Mouse (Mus musculus) adrenal gland, adult 18-20 months (tissue): ENCODE measurements around the gene Rnd1. TPM values are rescaled to one million over a fixed set of nuclear protein-coding genes. Genes with fewer than 3 reads are reported as not detected.
A peak's percentile ranks its signal among the peaks of the same experiment; 100 is the strongest.

Experiments
- DNase-seq, 2 experiments: peaks; one replicate each; pipeline ENCODE4 v3.0.0; 2021 to 2022; ENCODE audit warnings: low spot score in 2 of 2
- long read RNA-seq, 2 experiments: library from polyadenylated mRNA; stranded (forward); transcript quantifications; one replicate each; pipeline ENCODE4 v2.0.0; 2021
- total RNA-seq, 2 experiments: library from RNA; stranded (reverse); gene quantifications; 1 replicate in 1 of 2; 2 replicates in 1 of 2; pipeline ENCODE4 v1.2.3; 2021

The Rnd1 gene
- 1 to 10 TPM; 2.0 to 7.6 TPM for total RNA-seq
- long read RNA-seq, experiment 1, transcript Rnd1-201 (5 exons, 2,203 nt): major isoform, 8 of 8 reads
- long read RNA-seq, experiment 1, partial matches to known transcripts: 0 of 8 reads
- long read RNA-seq, experiment 1, other reads (novel, unspliced or antisense): 0 of 8 reads
- long read RNA-seq, experiment 2, partial matches to known transcripts: 0 of 4 reads
- long read RNA-seq, experiment 2, other reads (novel, unspliced or antisense): 0 of 4 reads

- peak; percentile 78 to 82 for DNase-seq
These were observed at the start of gene Rnd1 for GRCm38 (mm10) chr15:98676940-98677728. TSS of gene Rnd1 (minus strand) at chr15:98677461.

GRCm38 (mm10) chr15:98726746-98727145 is 49.5 kb upstream of the Rnd1 start:
- DNase-seq: no peak

GRCm38 (mm10) chr15:98726079-98726478 is 48.8 kb upstream of the Rnd1 start:
- no peak for DNase-seq

- no peak for DNase-seq
These were observed 47.2 kb upstream of the Rnd1 start for GRCm38 (mm10) chr15:98724441-98724840.

GRCm38 (mm10) chr15:98722854-98723253 is 45.6 kb upstream of the Rnd1 start:
- DNase-seq: no peak

- DNase-seq: no peak
These were observed 44.9 kb upstream of the Rnd1 start for GRCm38 (mm10) chr15:98722191-98722590.

DNA sequence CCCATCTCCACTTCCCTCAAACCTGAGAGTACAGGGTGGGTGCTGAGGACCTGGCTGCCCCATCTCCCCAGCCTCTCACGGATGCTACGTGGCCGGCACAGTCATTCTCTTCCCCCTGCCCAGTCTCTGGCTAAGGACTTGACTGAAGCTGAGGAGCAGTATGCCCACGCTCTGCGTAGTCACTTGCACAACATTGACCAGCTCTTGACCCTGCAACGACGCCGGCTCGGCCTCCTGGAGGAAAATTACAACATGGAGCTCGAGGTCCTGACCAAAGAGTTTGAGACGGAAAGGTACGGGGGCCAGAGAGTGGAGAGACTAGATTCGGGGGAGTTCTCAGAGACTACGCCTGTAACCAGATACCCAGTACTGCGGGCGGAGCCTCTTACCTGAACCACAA is 40.0 kb upstream of the Rnd1 start:
- DNase-seq: no peak

GRCm38 (mm10) chr15:98714230-98714652 is 37.0 kb upstream of the Rnd1 start:
- no peak for DNase-seq

- peak; percentile 65 to 75 for DNase-seq
These were observed 33.2 kb upstream of the Rnd1 start for GRCm38 (mm10) chr15:98710442-98710841.

DNA sequence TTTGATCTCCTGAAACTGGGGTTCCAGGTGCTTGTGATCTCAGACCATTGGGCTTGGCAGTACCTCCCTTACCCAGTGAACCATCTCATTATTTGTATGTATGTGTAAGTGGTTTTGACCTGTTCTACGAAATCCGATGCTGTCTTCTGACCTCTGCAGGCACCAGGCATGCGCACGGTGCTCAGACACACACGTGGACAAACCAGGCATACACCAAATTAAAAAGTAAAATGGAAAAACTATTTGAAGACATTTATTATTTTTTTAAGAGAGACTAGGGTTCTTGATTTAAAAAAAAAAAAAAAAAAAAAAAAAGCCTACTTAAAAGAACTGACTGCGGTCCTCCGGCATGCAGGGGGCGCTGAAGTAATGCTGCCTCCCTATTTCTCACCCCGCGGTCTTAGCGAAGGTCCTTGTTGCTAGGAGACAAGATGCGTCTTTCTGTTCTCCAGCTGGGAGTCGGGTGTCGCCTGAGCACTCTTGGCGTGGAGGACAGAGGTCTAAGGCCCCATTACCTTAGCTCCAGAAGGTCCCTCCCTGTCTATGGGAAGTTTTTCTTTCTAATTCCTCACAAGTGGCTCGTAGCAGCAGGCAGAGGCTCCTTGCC is 30.6 kb upstream of the Rnd1 start, which contains the start of gene Ccdc65:
Gene Ccdc65 (plus strand): TSS at position 442 of the 607 bp plus-strand sequence.
- DNase-seq: peak; percentile 67 to 76

DNA sequence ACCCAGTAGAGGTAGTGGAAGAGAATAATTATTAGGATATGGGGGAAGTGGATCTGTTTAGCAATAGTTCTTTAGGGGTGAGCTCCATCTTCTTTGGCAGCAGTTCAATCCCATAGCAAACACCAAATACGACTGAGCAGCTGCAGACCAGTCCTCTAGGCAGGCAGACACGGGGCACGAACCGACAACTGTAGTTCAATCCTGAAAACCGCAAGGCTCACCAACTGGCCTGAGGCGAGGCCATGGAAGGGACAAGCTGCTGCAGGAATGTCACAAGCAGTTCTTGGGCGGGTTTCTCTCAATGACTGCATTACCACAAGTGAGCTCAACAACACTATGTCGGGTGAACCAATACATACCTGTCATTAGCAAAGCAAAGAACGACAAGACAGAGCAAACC is 27.1 kb upstream of the Rnd1 start:
- no peak for DNase-seq

- peak; percentile 94 to 95 for DNase-seq
These were observed 22.2 kb upstream of the Rnd1 start for GRCm38 (mm10) chr15:98699190-98700105.

- DNase-seq: no peak
These were observed 19.0 kb upstream of the Rnd1 start for GRCm38 (mm10) chr15:98696216-98696615.

- no peak for DNase-seq
These were observed 18.5 kb upstream of the Rnd1 start for GRCm38 (mm10) chr15:98695726-98696125.

GRCm38 (mm10) chr15:98692171-98692715 is 15.0 kb upstream of the Rnd1 start:
- DNase-seq: no peak

DNA sequence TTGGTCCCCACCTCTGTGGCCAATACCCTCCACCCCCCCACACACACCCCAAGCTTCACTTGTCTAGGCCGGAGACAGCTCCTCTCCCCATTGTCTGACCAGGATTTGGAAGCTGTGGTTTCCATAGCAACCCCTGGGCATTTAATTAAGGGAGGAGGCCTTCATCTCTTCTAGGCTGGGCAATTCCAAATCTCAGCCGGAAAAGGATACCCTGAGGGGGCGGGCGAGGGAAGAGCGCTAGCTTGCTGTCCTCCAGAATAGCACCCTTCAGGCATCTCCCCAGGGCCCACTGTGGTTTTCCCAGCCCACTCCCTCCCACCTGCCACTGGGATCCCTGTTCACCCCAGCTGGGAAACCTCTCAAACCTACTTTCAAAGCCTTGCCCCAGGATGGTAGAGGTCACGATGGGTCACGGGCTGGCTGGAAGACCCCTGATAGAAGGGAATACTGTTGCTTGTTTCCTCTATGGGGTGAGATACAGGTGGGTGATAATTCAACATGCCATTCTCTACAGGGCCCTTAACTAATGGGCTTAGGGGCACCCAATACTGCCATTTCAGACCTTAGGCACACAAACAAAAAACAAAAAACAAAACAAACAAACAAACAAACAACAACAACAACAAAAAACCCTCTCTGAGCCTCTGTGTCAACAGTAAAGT is 14.4 kb upstream of the Rnd1 start:
- DNase-seq: no peak

- no peak for DNase-seq
These were observed 12.4 kb upstream of the Rnd1 start for GRCm38 (mm10) chr15:98689682-98690081.

DNA sequence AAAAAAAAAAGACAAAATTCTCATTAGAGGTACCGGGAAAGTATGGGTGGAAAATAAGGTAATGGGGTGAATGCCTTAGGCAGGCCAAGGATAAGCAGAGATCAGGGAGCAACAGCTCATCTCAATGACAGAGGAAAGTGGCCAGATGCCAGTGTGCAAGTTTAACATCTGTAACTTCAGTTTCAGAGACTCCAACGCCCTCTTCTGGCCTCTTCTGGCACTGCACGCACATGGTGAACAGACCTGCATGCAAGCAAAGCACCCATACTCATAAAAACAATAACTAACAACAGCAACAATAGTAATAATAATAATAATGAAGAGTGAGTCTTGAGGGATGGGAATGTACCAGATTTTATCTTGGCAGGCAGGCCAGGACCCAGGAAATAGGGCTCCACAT is 8.7 kb upstream of the Rnd1 start:
- DNase-seq: no peak

DNA sequence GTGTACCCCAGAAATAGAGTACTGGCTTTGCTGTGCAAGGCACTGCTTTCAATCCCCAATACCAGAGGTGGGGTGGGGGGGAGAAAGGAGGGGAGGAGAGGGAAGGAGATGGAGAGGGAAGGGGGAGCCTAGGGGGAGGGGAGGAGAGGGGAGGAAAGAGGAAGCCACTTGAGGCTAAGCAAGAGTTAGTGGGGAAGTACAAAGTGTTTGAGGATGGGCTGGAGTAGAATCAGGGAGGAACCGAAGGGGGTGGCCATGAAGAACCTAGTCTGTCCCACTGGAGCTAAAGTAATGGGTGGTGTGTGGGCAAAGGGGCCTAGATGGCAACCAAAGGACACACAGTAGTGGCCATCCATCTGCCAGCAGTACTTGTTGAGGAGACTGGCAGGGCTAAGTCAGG is 6.5 kb upstream of the Rnd1 start:
- DNase-seq: no peak

- DNase-seq: no peak
These were observed 5.9 kb upstream of the Rnd1 start for GRCm38 (mm10) chr15:98683177-98683576.
